Mouse (Mus musculus) heart, postnatal 36 days (tissue): ENCODE measurements around the gene Vmn2r15. TPM values are rescaled to one million over a fixed set of nuclear protein-coding genes. Genes with fewer than 3 reads are reported as not detected.

Experiments
- DNase-seq, 2 experiments: peaks; one replicate each; pipeline ENCODE4 v3.0.0; 2021 to 2022
- intact Hi-C: fragments of 180-260 bp; cut with DNase I; formaldehyde crosslinking; loops from one replicate; pipeline ENCODE4 v1.15.1; 2025
- total RNA-seq, 2 experiments: library from RNA; stranded (reverse); gene quantifications; 2 replicates each; pipeline ENCODE4 v1.2.3; 2021

The Vmn2r15 gene
- total RNA-seq: not detected

DNA sequence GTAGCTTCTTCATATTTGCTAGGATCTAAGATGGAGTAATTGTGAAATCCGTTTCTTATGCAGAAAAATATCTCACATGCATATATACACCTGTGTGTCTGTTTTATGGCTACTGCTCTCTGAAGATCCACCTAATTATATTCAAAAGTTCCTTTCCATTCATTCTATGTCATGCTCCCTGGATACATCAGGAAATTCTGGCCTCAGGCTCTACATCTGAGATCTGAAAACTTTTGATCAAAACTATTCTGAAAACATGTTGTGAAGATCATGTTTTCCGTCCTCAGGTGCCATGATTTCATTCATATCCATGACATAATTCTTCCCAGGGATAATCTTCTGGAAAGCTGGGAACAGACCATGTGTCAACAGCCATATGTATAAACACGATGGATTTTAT lies at the start of gene Vmn2r15:
Gene Vmn2r15, minus strand, starts transcription at position 101 of the 400 bp plus-strand sequence.
- no peak for DNase-seq
- intact Hi-C loops: no loop called here

DNA sequence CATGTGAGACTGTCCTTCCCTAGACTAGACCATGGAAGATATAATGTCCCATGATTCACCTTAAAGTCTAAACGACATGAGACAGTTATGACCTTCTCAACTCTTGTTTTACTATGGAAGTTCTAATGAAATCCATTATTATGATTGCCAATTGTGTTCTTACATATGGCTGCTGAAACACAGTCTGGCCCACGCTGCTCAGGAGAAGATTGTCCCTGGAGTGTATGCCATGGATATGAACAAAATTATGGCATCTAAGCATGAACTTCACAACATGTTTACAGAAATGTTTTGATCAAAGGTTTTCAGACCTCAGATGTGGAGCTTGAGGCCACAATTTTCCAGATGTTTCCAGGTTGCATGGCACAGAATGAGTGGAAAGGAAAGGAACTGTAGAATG lies 32.4 kb upstream of the Vmn2r15 start, which contains the start of gene Vmn2r16:
Gene Vmn2r16, plus strand, starts transcription at position 301 of the 400 bp plus-strand sequence.
- no peak for DNase-seq

DNA sequence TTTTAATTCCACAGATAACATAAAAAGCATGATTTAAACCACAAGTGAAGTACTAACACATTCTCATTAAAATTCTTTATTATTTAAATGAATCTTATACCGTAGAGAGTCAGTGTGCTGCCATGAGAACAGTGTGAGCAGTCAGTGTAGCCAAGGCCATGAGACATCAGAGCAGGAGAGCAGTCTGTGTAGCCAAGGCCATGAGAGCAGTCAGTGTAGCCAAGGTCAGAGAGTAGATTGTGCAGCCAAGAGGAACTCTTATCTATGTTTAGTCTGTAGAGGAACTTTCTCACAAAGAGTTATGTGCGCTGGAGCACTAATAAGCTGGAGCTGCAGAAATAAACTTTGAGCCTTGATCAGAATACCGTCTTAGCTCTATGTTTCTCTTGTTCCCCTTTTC lies 2.8 kb downstream of the Vmn2r15 start:
- intact Hi-C loops: no loop called here
- no peak for DNase-seq

More for the DNA sequence above, 32.4 kb upstream of the Vmn2r15 start, which contains the start of gene Vmn2r16:
- intact Hi-C loops: no loop called here

Other genes with a start within 250 kb of the Vmn2r15 start
- gene Vmn2r11, start 238.1 kb downstream of the Vmn2r15 start, total RNA-seq: not detected
- not detected for gene Vmn2r12, start 199.7 kb downstream of the Vmn2r15 start, total RNA-seq
- gene Vmn2r13, start 105.4 kb downstream of the Vmn2r15 start, total RNA-seq: not detected
- not detected for gene Vmn2r14, start 72.9 kb downstream of the Vmn2r15 start, total RNA-seq
- gene Vmn2r16, start 32.5 kb upstream of the Vmn2r15 start, total RNA-seq: not detected
- not detected for gene Vmn2r17, start 122.0 kb upstream of the Vmn2r15 start, total RNA-seq